Mouse (Mus musculus) spleen, postnatal 10 days (tissue): ENCODE data around the gene Mast2.

ENCODE experiments used
- DNase-seq, 2 experiments: peaks; one replicate each; pipeline ENCODE4 v3.0.0; 2021 to 2022; ENCODE audit warnings: low spot score in 2 of 2

Gene Mast2

GRCm38 (mm10) chr4:116464126-116464981, at the start of gene Mast2:
TSS of gene Mast2 (minus strand) at chr4:116464183.
- DNase-seq, result peak; percentile 68 to 88

GRCm38 (mm10) chr4:116507425-116508218, 43.6 kb upstream of the Mast2 start, which contains the start of gene Ipp:
TSS of gene Ipp (plus strand) at chr4:116507549.
- peak; percentile 95 to 99 for DNase-seq

- peak in 1 of 2 experiments; percentile 30 for DNase-seq
Measured at GRCm38 (mm10) chr4:116506886-116507424, 43.0 kb upstream of the Mast2 start.

DNA sequence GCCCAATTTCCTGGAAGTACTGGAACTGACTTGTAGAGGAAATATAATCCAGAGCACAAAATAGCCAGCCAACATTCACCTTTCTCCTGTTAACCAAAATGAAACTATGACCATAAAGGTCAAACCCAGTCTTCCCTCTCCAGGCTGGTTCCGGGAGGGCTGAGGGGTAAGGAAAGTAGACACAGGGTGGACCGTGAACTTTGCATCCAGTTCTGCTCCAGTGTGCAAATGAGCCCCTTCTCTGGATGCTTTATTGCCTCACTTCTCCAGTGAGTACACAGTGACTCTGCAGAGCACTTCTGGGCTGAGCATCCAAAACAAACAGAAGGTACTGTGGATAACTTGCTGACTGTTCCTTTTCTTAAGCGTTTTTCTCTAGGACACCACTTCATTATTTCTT, 36.0 kb upstream of the Mast2 start:
- no peak for DNase-seq

DNA sequence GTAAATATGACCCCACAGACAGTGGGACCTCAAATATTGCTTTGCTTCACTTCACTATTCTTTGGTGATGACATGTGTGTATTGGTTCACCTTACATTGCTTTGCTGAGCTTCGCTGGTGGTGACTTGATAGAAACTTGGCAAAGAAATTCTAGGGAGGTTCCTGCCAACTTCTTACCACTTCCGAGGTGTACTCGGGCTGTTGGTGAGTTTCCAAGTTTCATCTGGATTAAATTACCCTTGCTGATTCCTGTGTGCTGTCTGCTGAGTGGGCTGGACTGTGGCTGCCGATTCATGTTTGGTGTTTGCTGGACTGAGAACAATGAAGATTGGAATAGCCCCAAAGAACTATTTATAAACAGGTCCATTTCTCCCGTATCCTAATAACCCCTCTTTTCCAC, 29.7 kb upstream of the Mast2 start:
- no peak for DNase-seq

DNA sequence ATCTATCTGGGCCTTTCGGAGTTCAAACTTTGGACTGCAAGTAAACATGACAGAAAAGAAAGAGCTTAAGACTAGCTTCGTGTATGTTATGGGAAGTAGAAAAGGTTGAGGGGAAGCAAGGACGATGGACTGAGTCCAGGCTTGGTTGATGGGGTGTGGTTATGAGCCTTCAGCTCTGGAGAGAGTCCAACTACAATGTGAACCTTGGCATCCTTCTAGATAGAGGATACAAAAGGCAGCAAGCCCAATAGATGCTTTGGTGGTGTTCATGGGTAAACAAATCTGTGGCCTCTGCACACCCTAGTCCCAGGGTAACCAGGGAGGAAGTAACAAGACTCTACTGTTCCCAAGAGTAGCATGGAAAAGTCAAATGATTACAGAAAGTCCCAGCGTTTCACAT, 28.5 kb upstream of the Mast2 start:
- no peak for DNase-seq

DNA sequence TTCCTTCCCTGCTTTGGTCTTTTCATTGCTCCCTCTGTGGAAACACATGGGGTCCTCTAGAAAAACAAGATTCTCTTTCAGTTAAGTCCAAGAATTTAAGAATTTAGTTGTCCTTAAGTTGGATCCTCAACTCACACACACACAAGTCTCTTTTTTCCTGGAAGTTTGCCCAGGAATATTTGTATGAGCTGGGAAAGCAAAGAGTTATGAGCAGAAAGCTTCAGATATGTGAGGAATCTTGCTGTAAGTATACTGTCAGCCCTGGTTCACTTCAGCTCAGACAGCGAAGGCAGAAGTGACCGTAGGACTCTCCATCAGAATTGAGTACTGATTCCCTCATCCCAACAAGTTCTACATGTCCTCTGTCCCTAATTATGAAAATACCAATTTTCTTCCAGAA, 27.9 kb upstream of the Mast2 start:
- no peak for DNase-seq

DNA sequence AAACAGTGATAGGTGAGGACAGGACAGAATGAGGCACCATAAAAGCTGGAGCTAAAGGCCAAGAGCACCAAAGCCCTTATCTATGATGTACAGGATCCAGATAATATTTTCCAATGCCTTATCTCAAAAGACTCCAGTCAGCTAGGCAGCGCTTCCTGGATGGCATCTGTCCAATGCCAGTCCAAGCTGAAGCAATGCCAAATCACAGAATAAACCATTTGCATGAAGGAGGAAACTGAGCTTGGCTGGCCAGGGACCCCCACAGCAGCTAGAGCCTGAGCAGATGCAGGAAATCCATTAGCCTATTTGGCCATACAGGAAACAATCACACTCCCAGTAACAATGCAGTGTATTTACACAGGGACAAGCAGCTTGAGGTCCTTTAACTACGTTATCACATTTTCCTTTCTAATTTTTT, 27.1 kb upstream of the Mast2 start:
- peak in 1 of 2 experiments; percentile 20 for DNase-seq

DNA sequence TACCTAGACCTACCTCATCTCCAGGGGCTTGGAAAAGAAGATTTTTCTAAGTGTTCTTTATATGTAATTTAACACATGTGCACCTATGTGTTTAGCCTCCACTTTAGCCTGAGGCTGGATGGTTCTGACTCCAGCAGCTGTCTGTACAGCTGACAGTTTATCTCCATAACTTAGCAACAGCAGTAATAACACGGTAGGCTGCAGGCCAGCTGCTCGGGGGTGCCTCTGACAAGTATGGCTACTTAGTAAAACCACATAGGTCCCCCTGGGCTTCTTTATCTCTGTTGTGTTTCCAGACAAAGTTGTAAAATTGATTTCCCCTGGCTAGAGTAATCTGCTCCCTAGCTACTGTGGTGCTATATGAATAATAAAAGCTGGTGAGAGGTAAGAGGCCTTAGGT, 19.5 kb upstream of the Mast2 start:
- no peak for DNase-seq

DNA sequence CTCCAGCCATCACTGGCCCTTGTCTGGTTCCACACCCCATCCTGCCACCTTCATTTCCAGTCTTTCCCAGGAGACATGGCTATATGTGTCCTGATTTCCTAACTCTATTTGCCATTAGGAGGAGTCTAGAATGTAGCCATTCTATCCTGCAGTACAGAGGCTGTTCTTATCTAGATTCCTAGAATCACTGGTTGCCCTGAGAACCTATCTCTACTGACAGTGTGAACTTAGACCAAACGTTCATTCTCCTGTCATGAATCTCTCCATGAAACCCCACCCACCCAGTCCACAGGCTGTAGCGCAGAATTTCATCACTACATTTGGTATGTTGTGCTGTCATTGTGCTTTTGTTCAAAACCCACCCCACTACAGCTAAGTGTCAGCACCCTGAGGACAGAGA, 17.3 kb upstream of the Mast2 start:
- no peak for DNase-seq

DNA sequence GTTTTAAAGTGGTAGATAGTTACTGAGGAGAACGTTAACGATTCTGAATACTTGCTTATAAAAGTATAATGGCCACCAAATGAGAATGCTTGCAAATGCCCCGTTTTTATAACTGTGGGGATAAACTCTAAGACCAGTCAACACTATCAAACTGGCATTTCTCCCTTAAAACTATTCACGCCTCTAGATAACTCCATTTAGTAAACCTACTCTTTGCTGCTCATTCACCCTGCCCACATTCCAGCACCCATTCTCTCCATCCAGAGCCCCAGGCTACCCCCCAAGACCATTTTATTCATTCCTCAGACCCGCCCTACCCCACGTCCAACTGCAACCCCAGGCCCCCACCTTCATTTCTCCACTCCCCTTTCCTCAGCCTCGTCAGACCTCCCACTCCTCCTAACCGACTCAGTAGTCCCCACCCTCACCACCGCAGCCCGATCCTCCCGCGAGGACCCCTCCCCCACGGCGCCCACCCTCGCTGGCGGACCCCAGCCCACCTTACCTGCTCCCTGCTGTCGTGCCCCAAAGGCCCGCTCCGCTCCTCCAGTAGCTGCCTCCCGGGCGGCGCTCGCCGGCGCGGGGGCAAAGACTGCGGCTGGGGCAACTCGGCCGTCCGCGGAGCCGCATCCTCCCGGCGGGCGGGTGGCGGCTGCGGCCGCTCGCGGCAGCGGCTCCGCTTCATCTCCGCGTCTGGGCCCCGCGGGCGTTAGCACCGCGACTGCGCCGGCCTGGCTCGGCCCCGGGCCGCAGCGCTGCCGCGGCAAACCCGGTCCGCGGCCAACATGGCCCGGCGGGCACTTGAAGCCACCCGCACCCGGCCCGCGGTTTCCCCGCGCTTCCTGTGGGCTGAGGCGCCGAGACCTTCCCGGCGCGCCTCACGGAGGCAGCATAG, 505 bp downstream of the Mast2 start:
- peak in 1 of 2 experiments; percentile 63 for DNase-seq

GRCm38 (mm10) chr4:116461943-116462342, 2.0 kb downstream of the Mast2 start:
- DNase-seq, result no peak

GRCm38 (mm10) chr4:116451553-116451952, 12.4 kb downstream of the Mast2 start:
- DNase-seq, result no peak

DNA sequence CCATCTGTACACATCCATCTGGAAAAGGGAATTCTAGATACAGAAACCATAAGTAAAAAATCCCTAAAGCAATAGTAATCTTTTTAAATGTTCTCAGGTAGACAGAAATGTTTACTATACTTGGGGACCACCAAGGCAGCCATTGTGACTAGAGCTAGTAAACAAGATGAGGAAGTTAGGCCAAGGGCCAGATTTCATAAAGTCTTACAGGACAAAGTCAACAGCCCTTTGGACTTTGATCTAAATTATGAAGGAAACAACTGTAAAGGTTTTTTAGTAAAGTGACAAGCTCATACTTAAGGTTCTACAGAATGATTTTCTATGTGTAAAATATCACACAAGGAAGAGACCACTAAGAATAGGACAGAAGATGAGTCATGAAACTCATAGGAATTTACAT, 14.0 kb downstream of the Mast2 start:
- no peak for DNase-seq

DNA sequence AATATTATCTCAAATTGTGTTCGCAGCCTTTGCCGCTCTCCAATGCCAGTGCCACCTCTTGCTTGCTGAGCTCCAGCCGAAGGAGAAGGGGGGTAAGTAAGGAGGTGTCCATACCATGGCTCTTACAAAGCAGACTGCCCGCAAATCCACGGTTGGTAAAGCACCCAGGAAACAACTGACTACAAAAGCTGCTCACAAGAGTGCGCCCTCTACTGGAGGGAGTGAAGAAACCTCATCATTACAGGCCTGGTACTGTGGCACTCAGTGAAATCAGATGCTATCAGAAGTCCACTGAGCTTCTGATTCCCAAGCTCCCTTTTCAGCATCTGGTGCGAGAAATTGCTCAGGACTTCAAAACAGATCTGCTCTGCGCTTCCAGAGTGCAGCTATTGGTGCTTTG, 15.3 kb downstream of the Mast2 start:
- DNase-seq, result peak; percentile 44 to 74

- no peak for DNase-seq
Measured at GRCm38 (mm10) chr4:116439383-116439782, 24.6 kb downstream of the Mast2 start.

GRCm38 (mm10) chr4:116438561-116438960, 25.4 kb downstream of the Mast2 start:
- no peak for DNase-seq

- DNase-seq, result no peak
Measured at GRCm38 (mm10) chr4:116435626-116436025, 28.4 kb downstream of the Mast2 start.

GRCm38 (mm10) chr4:116422186-116422585, 41.8 kb downstream of the Mast2 start:
- no peak for DNase-seq

DNA sequence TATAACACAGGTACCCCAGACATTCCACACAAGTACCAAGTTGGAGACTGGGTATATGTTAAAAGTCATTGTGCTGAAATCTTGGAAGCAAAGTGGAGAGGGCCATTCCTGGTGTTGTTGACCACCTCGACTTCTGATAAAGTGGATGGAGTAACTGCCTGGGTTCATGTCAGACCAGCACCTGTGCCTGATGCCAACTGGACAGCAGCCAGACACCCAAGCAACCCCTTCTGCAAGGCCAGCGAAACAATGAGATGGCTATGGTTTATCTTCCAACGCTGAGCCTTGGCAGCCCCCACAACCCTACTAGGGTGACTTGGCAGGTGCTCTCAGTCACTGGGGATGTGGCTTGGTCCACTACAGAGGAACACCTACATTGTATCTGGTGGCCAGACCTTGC, 42.8 kb downstream of the Mast2 start:
- no peak for DNase-seq

DNA sequence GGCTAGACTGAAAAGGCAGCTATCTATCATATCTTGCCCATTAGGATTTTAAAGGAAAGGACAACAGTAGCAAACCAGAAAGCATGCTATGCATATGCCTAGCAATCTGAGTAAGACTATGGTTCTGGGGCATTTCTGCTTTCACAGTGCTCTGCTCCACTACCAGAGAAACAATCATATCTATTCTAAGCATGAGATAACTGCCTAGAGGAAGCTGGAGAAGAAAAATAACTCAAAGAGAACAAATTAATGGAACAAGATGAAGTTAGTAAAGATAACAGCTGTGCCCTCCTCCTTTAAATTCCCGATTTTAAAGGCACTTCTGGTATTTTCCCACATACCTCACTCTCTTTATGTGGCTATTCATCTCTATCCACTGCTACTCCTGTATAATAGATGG, 51.0 kb downstream of the Mast2 start:
- no peak for DNase-seq
